In the genomic region with DNA sequence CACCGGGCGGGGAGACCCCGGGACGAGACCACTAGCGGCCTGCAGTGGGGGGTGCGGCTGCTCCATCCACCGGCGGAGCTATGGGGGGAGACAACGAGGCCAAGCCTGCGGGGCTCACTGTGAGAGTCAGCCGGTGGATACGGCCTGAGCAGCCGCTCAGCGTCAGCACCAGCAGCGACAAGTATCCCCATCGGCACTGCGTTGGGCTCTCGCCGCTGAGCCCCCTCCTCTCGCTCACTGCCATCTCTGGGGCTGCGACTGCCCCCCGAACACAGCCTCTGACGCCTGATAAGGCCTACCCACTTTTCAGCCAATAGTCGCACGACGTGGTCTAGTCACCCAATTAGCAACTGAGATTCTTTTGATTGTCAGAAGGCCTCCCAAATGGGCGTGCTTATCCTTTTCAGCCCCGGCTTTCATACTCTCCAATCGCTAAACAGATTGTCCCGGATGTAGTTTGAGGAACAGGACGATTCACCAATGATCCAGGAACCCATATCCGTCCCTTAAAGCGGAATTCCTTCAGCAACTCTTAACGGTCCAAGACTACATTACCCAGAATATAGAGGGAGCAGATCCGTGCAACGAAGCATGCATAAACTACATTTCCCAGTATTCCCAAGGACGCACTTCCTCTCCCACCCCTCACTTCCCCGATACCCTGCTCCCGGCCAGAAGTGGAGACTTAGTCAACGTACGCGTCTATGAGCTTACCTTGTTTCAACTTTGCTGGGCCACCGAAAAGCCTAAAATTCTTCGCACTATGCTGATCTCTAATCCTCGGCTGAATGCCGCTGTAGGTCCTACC, we compare ENCODE assay signal across 1 mouse cellular context.
A peak's percentile ranks its signal among the peaks of the same experiment; 100 is the strongest.
TF ChIP-seq lines count a peak whose summit lies in the region.

No protein-coding gene starts in this region.

TF ChIP-seq in CH12.LX, 34 proteins besides CTCF, POLR2A, EP300 and RAD21:
- TF ChIP-seq CHD1 (IDR thresholded peaks at IDR 0.05; ENCODE audit: low read depth, low read length) (peak; percentile 74; the same call in 1 of the 2 replicates), E2F4 (IDR thresholded peaks at IDR 0.05; ENCODE audit: insufficient replicate concordance, low read depth, low read length) (no peak), SMC3 (IDR thresholded peaks at IDR 0.05; ENCODE audit: low read depth, low read length) (no peak), JUN (IDR thresholded peaks at IDR 0.05; ENCODE audit: insufficient read depth, low read depth, low read length) (no peak), CHD2 (IDR thresholded peaks at IDR 0.05; ENCODE audit: low read length) (peak; percentile 97), GABPA (IDR thresholded peaks at IDR 0.05; ENCODE audit: insufficient replicate concordance, low read depth, low read length) (peak; percentile 80; the same call in 1 of the 2 replicates), ELF1 (IDR thresholded peaks at IDR 0.05; ENCODE audit: low read depth, low read length) (peak; percentile 85), ETS1 (conservative IDR thresholded peaks at IDR 0.05; ENCODE audit: low read depth, low read length) (no peak), IRF4 (IDR thresholded peaks at IDR 0.05; ENCODE audit: low read depth, low read length) (no peak), TCF12 (IDR thresholded peaks at IDR 0.05; ENCODE audit: low read depth, low read length) (no peak; the same call in 1 of the 2 replicates), MYC (IDR thresholded peaks at IDR 0.05; ENCODE audit: low read depth, low read length) (no peak; the same call in 1 of the 2 replicates), MAZ (IDR thresholded peaks at IDR 0.05; ENCODE audit: low read depth, low read length) (peak; percentile 10; the same call in 1 of the 2 replicates), SIN3A (IDR thresholded peaks at IDR 0.05; ENCODE audit: low read length) (peak; percentile 60), MAX (IDR thresholded peaks at IDR 0.05; ENCODE audit: low read length) (no peak), MXI1 (IDR thresholded peaks at IDR 0.05; ENCODE audit: low read depth, low read length) (no peak), ZKSCAN1 (IDR thresholded peaks at IDR 0.05; ENCODE audit: borderline replicate concordance, low read depth, low read length) (no peak), NELFE (IDR thresholded peaks at IDR 0.05; ENCODE audit: low read depth, low read length) (no peak; the same call in 1 of the 2 replicates), UBTF (IDR thresholded peaks at IDR 0.05; ENCODE audit: low read depth, low read length) (no peak), HCFC1 (IDR thresholded peaks at IDR 0.05; ENCODE audit: low read depth, low read length) (peak; percentile 97), TBP (conservative IDR thresholded peaks at IDR 0.05; ENCODE audit: low read depth, low read length) (0 out of 2 replicates have a peak, but pooled peaks have one; percentile 69), BHLHE40 (IDR thresholded peaks at IDR 0.05; ENCODE audit: low read depth, low read length) (no peak), KAT2A (IDR thresholded peaks at IDR 0.05; ENCODE audit: insufficient replicate concordance, low read length) (peak; percentile 96)
